In genomic region chr8:48300613-48301037, GRCm38 (mm10) we compare ENCODE assay signal across 8 mouse cellular contexts.
A peak's percentile ranks its signal among the peaks of the same experiment; 100 is the strongest.
DNase-seq lines count a peak whose midpoint lies in the region; ATAC-seq lines count a peak whose summit lies in the region.

No protein-coding gene starts in this region.

- 0 out of 2 replicates have a peak overlapping the region, but pooled peaks have one; percentile 3 for H3K27ac ChIP-seq in midbrain, embryonic 13.5 days
- no peak overlapping the region for H3K27ac ChIP-seq in midbrain, embryonic 11.5 days (ENCODE audit: low read depth, low read length)
- H3K27ac ChIP-seq in hindbrain, embryonic 14.5 days: 0 out of 2 replicates have a peak overlapping the region, but pooled peaks have one; percentile 32
- H3K27ac ChIP-seq in heart, embryonic 12.5 days (ENCODE audit: poor library complexity, severe bottlenecking): no peak overlapping the region

- peaks cover 10% of the 10 kb centered on the region; the same call in 1 of the 2 replicates for H3K4me1 ChIP-seq in midbrain, embryonic 13.5 days (replicated peaks)
- no peaks in the 10 kb centered on the region for H3K4me1 ChIP-seq in midbrain, embryonic 11.5 days (ENCODE audit: control insufficient read depth, insufficient read depth, low read length)
- H3K4me1 ChIP-seq in hindbrain, embryonic 14.5 days (replicated peaks; ENCODE audit: control insufficient read depth, insufficient read depth, low read length): peaks cover 11% of the 10 kb centered on the region; the same call in 1 of the 2 replicates
- H3K4me1 ChIP-seq in heart, embryonic 12.5 days (replicated peaks): no peaks in the 10 kb centered on the region

- H3K4me3 ChIP-seq in midbrain, embryonic 13.5 days (replicated peaks): no peak overlapping the region
- H3K4me3 ChIP-seq in midbrain, embryonic 11.5 days (ENCODE audit: low read depth, low read length): no peak overlapping the region
- H3K4me3 ChIP-seq in hindbrain, embryonic 14.5 days (replicated peaks; ENCODE audit: low read length): no peak overlapping the region
- H3K4me3 ChIP-seq in heart, embryonic 12.5 days: no peak overlapping the region

- WGBS in midbrain, embryonic 13.5 days: 65% methylated on average over 12 of the region's 12 CpGs
- 82% methylated on average over 12 of the region's 12 CpGs for WGBS in midbrain, embryonic 11.5 days
- 53% methylated on average over 12 of the region's 12 CpGs for WGBS in hindbrain, embryonic 14.5 days
- 71% methylated on average over 12 of the region's 12 CpGs for WGBS in heart, embryonic 12.5 days

- no peak for DNase-seq in midbrain, embryonic 11.5 days (ENCODE audit: low spot score, missing footprints)
- DNase-seq in embryo, embryonic 11 days: peak; percentile 41
- DNase-seq in hindbrain, embryonic 14.5 days (ENCODE audit: low spot score): no peak
- DNase-seq in skeletal muscle tissue, adult 2 months (ENCODE audit: low read depth, low spot score): peak; percentile 18
- no peak for DNase-seq in urinary bladder, adult 18-20 months (ENCODE audit: low spot score in 2 of 2)
- no peak for DNase-seq in urinary bladder, postnatal 4 days (ENCODE audit: low spot score in 2 of 2)

- no peaks in the 10 kb centered on the region for H3K9me3 ChIP-seq in midbrain, embryonic 13.5 days
- no peaks in the 10 kb centered on the region for H3K9me3 ChIP-seq in midbrain, embryonic 11.5 days (ENCODE audit: control insufficient read depth, low read length)
- H3K9me3 ChIP-seq in hindbrain, embryonic 14.5 days (ENCODE audit: control insufficient read depth, low read length): no peaks in the 10 kb centered on the region
- H3K9me3 ChIP-seq in heart, embryonic 12.5 days (replicated peaks): no peaks in the 10 kb centered on the region

- ATAC-seq in midbrain, embryonic 13.5 days: peak; percentile 48; the same call in 1 of the 2 replicates
- no peak for ATAC-seq in midbrain, embryonic 11.5 days (ENCODE audit: low FRiP score)
- peak; percentile 55; the same call in 1 of the 2 replicates for ATAC-seq in hindbrain, embryonic 14.5 days (ENCODE audit: low FRiP score)
- ATAC-seq in heart, embryonic 12.5 days (ENCODE audit: insufficient number of reproducible peaks, low FRiP score): no peak

- H3K4me2 ChIP-seq in midbrain, embryonic 13.5 days (replicated peaks): no peak overlapping the region
- no peak overlapping the region for H3K4me2 ChIP-seq in midbrain, embryonic 11.5 days
- H3K4me2 ChIP-seq in hindbrain, embryonic 14.5 days (replicated peaks): peak overlapping the region; percentile 29
- H3K4me2 ChIP-seq in heart, embryonic 12.5 days: no peak overlapping the region

- H3K27me3 ChIP-seq in midbrain, embryonic 13.5 days: no peaks in the 10 kb centered on the region
- H3K27me3 ChIP-seq in midbrain, embryonic 11.5 days (ENCODE audit: control insufficient read depth, insufficient read depth, low read length): no peaks in the 10 kb centered on the region
- H3K27me3 ChIP-seq in hindbrain, embryonic 14.5 days (ENCODE audit: control insufficient read depth, insufficient read depth, low read length): no peaks in the 10 kb centered on the region
- H3K27me3 ChIP-seq in heart, embryonic 12.5 days (replicated peaks): no peaks in the 10 kb centered on the region

- H3K9ac ChIP-seq in midbrain, embryonic 13.5 days (replicated peaks): no peak overlapping the region
- H3K9ac ChIP-seq in midbrain, embryonic 11.5 days (ENCODE audit: low read length): no peak overlapping the region
- no peak overlapping the region for H3K9ac ChIP-seq in hindbrain, embryonic 14.5 days
- H3K9ac ChIP-seq in heart, embryonic 12.5 days: no peak overlapping the region

- peaks cover 34% of the 10 kb centered on the region for H3K36me3 ChIP-seq in midbrain, embryonic 13.5 days
- H3K36me3 ChIP-seq in midbrain, embryonic 11.5 days (ENCODE audit: control insufficient read depth, insufficient read depth, low read length): peaks cover 14% of the 10 kb centered on the region
- H3K36me3 ChIP-seq in hindbrain, embryonic 14.5 days (replicated peaks; ENCODE audit: control insufficient read depth, insufficient read depth): peaks cover 33% of the 10 kb centered on the region
- H3K36me3 ChIP-seq in heart, embryonic 12.5 days: 0 out of 2 replicates have a peak, but pooled peaks cover 7% of the 10 kb centered on the region

Comparison
In these comparisons a context has a peak if more than half of its experiments do, and no peak if none do; other contexts are left out.
1. ATAC-seq: peak in midbrain, embryonic 13.5 days (single experiment) and hindbrain, embryonic 14.5 days (single experiment); none in midbrain, embryonic 11.5 days (single experiment) and heart, embryonic 12.5 days (single experiment).
2. H3K27ac ChIP-seq: peak in midbrain, embryonic 13.5 days (single experiment) and hindbrain, embryonic 14.5 days (single experiment); none in midbrain, embryonic 11.5 days (single experiment) and heart, embryonic 12.5 days (single experiment).
3. DNase-seq: peak in embryo, embryonic 11 days (single experiment) and skeletal muscle tissue, adult 2 months (single experiment); none in midbrain, embryonic 11.5 days (single experiment), hindbrain, embryonic 14.5 days (single experiment), urinary bladder, adult 18-20 months (0 of 2) and urinary bladder, postnatal 4 days (0 of 2).